Mouse (Mus musculus): ENCODE measurements around the gene Kdm4d. TPM values are rescaled to one million over a fixed set of nuclear protein-coding genes. Genes with fewer than 3 reads are reported as not detected.

Kdm4d gene
- 1.1 and 1.2 TPM in 2 replicates for polyA plus RNA-seq (2012; rRNA removed)

- Histone ChIP-seq H3K4me1 (ENCODE audit: control insufficient read depth, insufficient read depth, low read length) (no peaks in the 10 kb centered on the region; the same call in 1 of the 2 replicates), H3K27ac (ENCODE audit: insufficient read depth, low read length) (peak within 1 kb of the TSS; percentile 67), H3K27me3 (ENCODE audit: control insufficient read depth, insufficient read depth, low read length) (no peaks in the 10 kb centered on the region), H3K4me3 (replicated peaks; ENCODE audit: insufficient read depth, low read depth, low read length) (peak within 1 kb of the TSS; percentile 96)
- TF ChIP-seq POLR2A (IDR thresholded peaks at IDR 0.05; ENCODE audit: borderline replicate concordance, insufficient read depth, low read length) = peak; percentile 68; the same call in 1 of the 2 replicates
- no peak for TF ChIP-seq CTCF (IDR thresholded peaks at IDR 0.05; ENCODE audit: borderline replicate concordance, insufficient read depth, low read depth, low read length)
- DNase-seq = peak; percentile 94 to 97
- under 1% methylated on average over 59 of the region's 59 CpGs for WGBS
Observed at GRCm38 (mm10) chr9:14500023-14500915, at the start of gene Kdm4d, which contains the start of gene Cwc15. Kdm4d (minus strand) TSS chr9:14500482. Cwc15 (plus strand) TSS chr9:14500617.

- Histone ChIP-seq H3K27me3 (ENCODE audit: control insufficient read depth, insufficient read depth, low read length) (no peaks in the 10 kb centered on the region), H3K4me1 (ENCODE audit: control insufficient read depth, insufficient read depth, low read length) (no peaks in the 10 kb centered on the region), H3K4me3 (replicated peaks; ENCODE audit: insufficient read depth, low read depth, low read length) (no peak overlapping the region), H3K27ac (ENCODE audit: insufficient read depth, low read length) (no peak overlapping the region)
- no peak for DNase-seq
- 69% methylated on average over 11 of the region's 11 CpGs for WGBS
- TF ChIP-seq POLR2A (IDR thresholded peaks at IDR 0.05; ENCODE audit: borderline replicate concordance, insufficient read depth, low read length) = no peak
- no peak for TF ChIP-seq CTCF (IDR thresholded peaks at IDR 0.05; ENCODE audit: borderline replicate concordance, insufficient read depth, low read depth, low read length)
Observed at GRCm38 (mm10) chr9:14548366-14548761, 48.1 kb upstream of the Kdm4d start.

- no peak for TF ChIP-seq POLR2A (IDR thresholded peaks at IDR 0.05; ENCODE audit: borderline replicate concordance, insufficient read depth, low read length)
- TF ChIP-seq CTCF (IDR thresholded peaks at IDR 0.05; ENCODE audit: borderline replicate concordance, insufficient read depth, low read depth, low read length) = no peak
- Histone ChIP-seq H3K4me3 (replicated peaks; ENCODE audit: insufficient read depth, low read depth, low read length) (no peak overlapping the region), H3K4me1 (ENCODE audit: control insufficient read depth, insufficient read depth, low read length) (no peaks in the 10 kb centered on the region), H3K27me3 (ENCODE audit: control insufficient read depth, insufficient read depth, low read length) (no peaks in the 10 kb centered on the region), H3K27ac (ENCODE audit: insufficient read depth, low read length) (no peak overlapping the region)
- no peak for DNase-seq
- 75% methylated on average over 12 of the region's 12 CpGs for WGBS
Observed at GRCm38 (mm10) chr9:14547584-14548365, 47.5 kb upstream of the Kdm4d start.

GRCm38 (mm10) chr9:14544034-14544757, 43.9 kb upstream of the Kdm4d start:
- Histone ChIP-seq H3K4me1 (ENCODE audit: control insufficient read depth, insufficient read depth, low read length) (no peaks in the 10 kb centered on the region), H3K27me3 (ENCODE audit: control insufficient read depth, insufficient read depth, low read length) (no peaks in the 10 kb centered on the region), H3K4me3 (replicated peaks; ENCODE audit: insufficient read depth, low read depth, low read length) (no peak overlapping the region), H3K27ac (ENCODE audit: insufficient read depth, low read length) (no peak overlapping the region)
- WGBS = 46% methylated on average over 9 of the region's 9 CpGs
- TF ChIP-seq POLR2A (IDR thresholded peaks at IDR 0.05; ENCODE audit: borderline replicate concordance, insufficient read depth, low read length) (no peak), CTCF (IDR thresholded peaks at IDR 0.05; ENCODE audit: borderline replicate concordance, insufficient read depth, low read depth, low read length) (no peak)
- DNase-seq = no peak

GRCm38 (mm10) chr9:14534833-14535456, 34.7 kb upstream of the Kdm4d start:
- no peak for DNase-seq
- 43% methylated on average over 9 of the region's 9 CpGs for WGBS
- no peaks in the 10 kb centered on the region for H3K4me1 ChIP-seq (ENCODE audit: control insufficient read depth, insufficient read depth, low read length)
- no peak overlapping the region for H3K4me3 ChIP-seq (replicated peaks; ENCODE audit: insufficient read depth, low read depth, low read length)
- no peaks in the 10 kb centered on the region for H3K27me3 ChIP-seq (ENCODE audit: control insufficient read depth, insufficient read depth, low read length)
- H3K27ac ChIP-seq (ENCODE audit: insufficient read depth, low read length) = no peak overlapping the region
- TF ChIP-seq CTCF (IDR thresholded peaks at IDR 0.05; ENCODE audit: borderline replicate concordance, insufficient read depth, low read depth, low read length) (no peak), POLR2A (IDR thresholded peaks at IDR 0.05; ENCODE audit: borderline replicate concordance, insufficient read depth, low read length) (no peak)

GRCm38 (mm10) chr9:14533659-14534058, 33.4 kb upstream of the Kdm4d start:
- no peaks in the 10 kb centered on the region for H3K4me1 ChIP-seq (ENCODE audit: control insufficient read depth, insufficient read depth, low read length)
- H3K4me3 ChIP-seq (replicated peaks; ENCODE audit: insufficient read depth, low read depth, low read length) = no peak overlapping the region
- no peaks in the 10 kb centered on the region for H3K27me3 ChIP-seq (ENCODE audit: control insufficient read depth, insufficient read depth, low read length)
- no peak overlapping the region for H3K27ac ChIP-seq (ENCODE audit: insufficient read depth, low read length)
- no peak for DNase-seq
- WGBS = 96% methylated on average over 2 of the region's 2 CpGs
- TF ChIP-seq CTCF (IDR thresholded peaks at IDR 0.05; ENCODE audit: borderline replicate concordance, insufficient read depth, low read depth, low read length) (no peak), POLR2A (IDR thresholded peaks at IDR 0.05; ENCODE audit: borderline replicate concordance, insufficient read depth, low read length) (no peak)

- Histone ChIP-seq H3K27ac (ENCODE audit: insufficient read depth, low read length) (no peak overlapping the region), H3K4me1 (ENCODE audit: control insufficient read depth, insufficient read depth, low read length) (no peaks in the 10 kb centered on the region), H3K27me3 (ENCODE audit: control insufficient read depth, insufficient read depth, low read length) (no peaks in the 10 kb centered on the region), H3K4me3 (replicated peaks; ENCODE audit: insufficient read depth, low read depth, low read length) (no peak overlapping the region)
- no peak for DNase-seq
- TF ChIP-seq CTCF (IDR thresholded peaks at IDR 0.05; ENCODE audit: borderline replicate concordance, insufficient read depth, low read depth, low read length) (no peak), POLR2A (IDR thresholded peaks at IDR 0.05; ENCODE audit: borderline replicate concordance, insufficient read depth, low read length) (no peak)
- WGBS = 11% methylated on average over 3 of the region's 3 CpGs
Observed at GRCm38 (mm10) chr9:14532283-14532682, 32.0 kb upstream of the Kdm4d start.

Measured in cerebellum, adult 2 months (tissue).